Mouse (Mus musculus): Measurements from ENCODE around the gene Gm5089.

DNA sequence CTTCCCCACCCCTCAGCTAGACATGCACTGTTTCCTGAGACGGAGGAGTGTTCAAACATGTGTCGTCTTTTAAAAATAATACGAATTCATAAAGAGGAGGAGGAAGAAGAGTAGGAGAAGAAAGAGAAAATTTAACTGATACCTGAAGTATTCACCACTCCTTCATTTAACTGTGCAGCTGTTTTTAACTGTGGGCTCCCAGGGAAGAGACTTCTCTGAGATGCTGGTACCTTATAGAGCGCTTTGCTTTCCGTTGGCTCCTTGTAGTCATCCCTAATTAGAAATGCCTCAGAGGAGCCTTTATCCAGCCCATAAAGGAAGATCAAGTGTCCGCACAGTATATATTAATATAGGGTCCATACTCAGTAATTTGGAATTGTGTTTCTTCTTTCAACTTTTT is 40.6 kb upstream of the Gm5089 start:
- no peak for TF ChIP-seq CTCF (conservative IDR thresholded peaks at IDR 0.05; ENCODE audit: insufficient read depth, insufficient read length, low read depth, low read length)
- TF ChIP-seq POLR2A (IDR thresholded peaks at IDR 0.05; ENCODE audit: low read depth, low read length), result no peak

Measured in kidney, adult 2 months (tissue).